Mouse (Mus musculus) myocyte (in vitro differentiated cells): Measurements from ENCODE around the gene Tspan15. TPM values are rescaled to one million over a fixed set of nuclear protein-coding genes. Genes with fewer than 3 reads are reported as not detected.

Experiments
- H3K27me3 ChIP-seq: one replicate; pipeline ENCODE4 v1.6.1; 2011; ENCODE audit not compliant: control insufficient read depth, insufficient read depth, insufficient read length
- H3K36me3 ChIP-seq: one replicate; pipeline ENCODE4 v1.6.1; 2011; ENCODE audit not compliant: control insufficient read depth, insufficient read depth
- H3K4me2 ChIP-seq: one replicate; pipeline ENCODE4 v1.6.1; 2011; ENCODE audit warnings: low read depth, control low read depth
- H3K4me3 ChIP-seq: one replicate; pipeline ENCODE4 v1.5.1; 2011; ENCODE audit warnings: mild to moderate bottlenecking, control low read depth, moderate library complexity
- H3K79me2 ChIP-seq: one replicate; pipeline ENCODE4 v1.6.1; 2011; ENCODE audit not compliant: control insufficient read depth, insufficient read depth
- H3ac ChIP-seq: one replicate; pipeline ENCODE4 v1.6.1; 2011; ENCODE audit not compliant: control insufficient read depth, insufficient read length
- CEBPB ChIP-seq: IDR thresholded peaks from 2 replicates; pipeline ENCODE4 v1.6.1; 2011; ENCODE audit warnings: mild to moderate bottlenecking, moderate library complexity; ENCODE audit not compliant: poor library complexity, insufficient read depth, severe bottlenecking
- E2F4 ChIP-seq: IDR thresholded peaks from one replicate; pipeline ENCODE4 v1.6.1; 2011; ENCODE audit warnings: mild to moderate bottlenecking, control low read depth, moderate library complexity; ENCODE audit not compliant: insufficient read depth
- MAX ChIP-seq: IDR thresholded peaks from one replicate; pipeline ENCODE4 v1.6.1; 2011; ENCODE audit warnings: low read depth, mild to moderate bottlenecking, control low read depth
- MYOD1 ChIP-seq, 3 experiments: IDR thresholded peaks; one replicate each; pipeline ENCODE4 v1.6.1; 2011; ENCODE audit warnings: control low read depth in 2 of 3, low read depth in 2 of 3, mild to moderate bottlenecking in 2 of 3, moderate library complexity in 1 of 3; ENCODE audit not compliant: insufficient read length in 2 of 3, control insufficient read depth in 1 of 3
- MYOG ChIP-seq, 3 experiments: IDR thresholded peaks; one replicate each; pipeline ENCODE4 v1.6.1; 2011; ENCODE audit warnings: control low read depth in 2 of 3, low read depth in 2 of 3, mild to moderate bottlenecking in 2 of 3; ENCODE audit not compliant: insufficient read length in 2 of 3, control insufficient read depth in 1 of 3, insufficient read depth in 1 of 3
- POLR2A ChIP-seq: IDR thresholded peaks from one replicate; pipeline ENCODE4 v1.6.1; 2011; ENCODE audit warnings: low read depth, mild to moderate bottlenecking, control low read depth, moderate library complexity; ENCODE audit not compliant: insufficient read length
- POLR2AphosphoS2 ChIP-seq: IDR thresholded peaks from one replicate; pipeline ENCODE4 v1.6.1; 2011; ENCODE audit warnings: low read depth, control low read depth; ENCODE audit not compliant: insufficient read length
- REST ChIP-seq: IDR thresholded peaks from one replicate; pipeline ENCODE4 v1.6.1; 2011; ENCODE audit warnings: mild to moderate bottlenecking, control low read depth, moderate library complexity; ENCODE audit not compliant: insufficient read depth, insufficient read length
- SRF ChIP-seq: IDR thresholded peaks from one replicate; pipeline ENCODE4 v1.6.1; 2011; ENCODE audit warnings: low read depth; ENCODE audit not compliant: control insufficient read depth, insufficient read length
- TCF12 ChIP-seq: IDR thresholded peaks from one replicate; pipeline ENCODE4 v1.6.1; 2011; ENCODE audit warnings: mild to moderate bottlenecking, control low read depth; ENCODE audit not compliant: poor library complexity, insufficient read depth, severe bottlenecking
- TCF3 ChIP-seq: IDR thresholded peaks from one replicate; pipeline ENCODE4 v1.6.1; 2011; ENCODE audit warnings: low read depth, control low read depth; ENCODE audit not compliant: insufficient read length
- USF1 ChIP-seq: IDR thresholded peaks from one replicate; pipeline ENCODE4 v1.6.1; 2011; ENCODE audit warnings: low read depth, mild to moderate bottlenecking, control low read depth, moderate library complexity
- polyA plus RNA-seq: library from polyadenylated mRNA; unstranded; fragments of >200 nt; fragmentation: generic; extraction: Trizol; gene quantifications from one replicate; pipeline ENCODE4 v1.2.1, GENCODE M21; 2012; ENCODE audit warnings: missing spikeins

The Tspan15 gene
- polyA plus RNA-seq, 1 experiment = 18.7 TPM

- no peak overlapping the region for H3K4me3 ChIP-seq
Measured at GRCm38 (mm10) chr10:62228126-62228525, 2.9 kb downstream of the Tspan15 start.

GRCm38 (mm10) chr10:62225839-62226238, 5.2 kb downstream of the Tspan15 start:
- Histone ChIP-seq H3ac (no peak overlapping the region), H3K79me2 (peaks cover 3% of the 10 kb centered on the region), H3K36me3 (no peaks in the 10 kb centered on the region), H3K4me3 (no peak overlapping the region), H3K4me2 (no peak overlapping the region), H3K27me3 (no peaks in the 10 kb centered on the region)
- TF ChIP-seq CEBPB (no peak), TCF12 (no peak), MYOG (IDR thresholded peaks at IDR 0.05; ENCODE audit: control insufficient read depth in 1 of 3, insufficient read depth in 1 of 3, insufficient read length in 2 of 3, low read depth in 2 of 3) (no peak), MAX (no peak), USF1 (no peak), REST (no peak), SRF (no peak), MYOD1 (IDR thresholded peaks at IDR 0.05; ENCODE audit: control insufficient read depth in 1 of 3, insufficient read length in 2 of 3, low read depth in 2 of 3) (no peak), POLR2AphosphoS2 (no peak), E2F4 (no peak), POLR2A (no peak), TCF3 (no peak)

More at GRCm38 (mm10) chr10:62228126-62228525, 2.9 kb downstream of the Tspan15 start:
- Histone ChIP-seq H3K27me3 (no peaks in the 10 kb centered on the region), H3K36me3 (no peaks in the 10 kb centered on the region), H3ac (no peak overlapping the region), H3K4me2 (no peak overlapping the region), H3K79me2 (peaks cover 3% of the 10 kb centered on the region)
- TF ChIP-seq CEBPB (no peak), MYOD1 (IDR thresholded peaks at IDR 0.05; ENCODE audit: control insufficient read depth in 1 of 3, insufficient read length in 2 of 3, low read depth in 2 of 3) (no peak), MYOG (IDR thresholded peaks at IDR 0.05; ENCODE audit: control insufficient read depth in 1 of 3, insufficient read depth in 1 of 3, insufficient read length in 2 of 3, low read depth in 2 of 3) (no peak), USF1 (no peak), E2F4 (no peak), SRF (no peak), REST (no peak), POLR2AphosphoS2 (no peak), TCF3 (no peak), TCF12 (no peak), POLR2A (no peak), MAX (no peak)

- H3K4me3 ChIP-seq = no peak overlapping the region
- no peak for TF ChIP-seq CEBPB
- TF ChIP-seq SRF = no peak
- no peak for TF ChIP-seq MYOD1 (IDR thresholded peaks at IDR 0.05; ENCODE audit: control insufficient read depth in 1 of 3, insufficient read length in 2 of 3, low read depth in 2 of 3)
- no peak for TF ChIP-seq POLR2A
- no peak for TF ChIP-seq USF1
- TF ChIP-seq REST = no peak
- TF ChIP-seq MYOG (IDR thresholded peaks at IDR 0.05; ENCODE audit: control insufficient read depth in 1 of 3, insufficient read depth in 1 of 3, insufficient read length in 2 of 3, low read depth in 2 of 3) = no peak
- no peak for TF ChIP-seq POLR2AphosphoS2
- no peak for TF ChIP-seq MAX
- no peak for TF ChIP-seq TCF3
- no peak for TF ChIP-seq TCF12
- no peak for TF ChIP-seq E2F4
- H3K4me2 ChIP-seq = no peak overlapping the region
Measured at GRCm38 (mm10) chr10:62224231-62224630, 6.8 kb downstream of the Tspan15 start.

GRCm38 (mm10) chr10:62222777-62223176, 8.3 kb downstream of the Tspan15 start:
- H3K27me3 ChIP-seq = no peaks in the 10 kb centered on the region
- no peak overlapping the region for H3ac ChIP-seq
- H3K4me3 ChIP-seq = no peak overlapping the region
- H3K79me2 ChIP-seq = no peaks in the 10 kb centered on the region
- no peaks in the 10 kb centered on the region for H3K36me3 ChIP-seq
- TF ChIP-seq E2F4 (no peak), SRF (no peak), MYOG (IDR thresholded peaks at IDR 0.05; ENCODE audit: control insufficient read depth in 1 of 3, insufficient read depth in 1 of 3, insufficient read length in 2 of 3, low read depth in 2 of 3) (no peak), MYOD1 (IDR thresholded peaks at IDR 0.05; ENCODE audit: control insufficient read depth in 1 of 3, insufficient read length in 2 of 3, low read depth in 2 of 3) (no peak), TCF3 (no peak), POLR2A (no peak), TCF12 (no peak), REST (no peak), USF1 (no peak), POLR2AphosphoS2 (no peak), MAX (no peak), CEBPB (no peak)
- H3K4me2 ChIP-seq = no peak overlapping the region

More at GRCm38 (mm10) chr10:62224231-62224630, 6.8 kb downstream of the Tspan15 start:
- no peaks in the 10 kb centered on the region for H3K27me3 ChIP-seq
- no peak overlapping the region for H3ac ChIP-seq
- no peaks in the 10 kb centered on the region for H3K36me3 ChIP-seq
- peaks cover 3% of the 10 kb centered on the region for H3K79me2 ChIP-seq

- Histone ChIP-seq H3K4me2 (no peak overlapping the region), H3K4me3 (no peak overlapping the region), H3ac (no peak overlapping the region), H3K27me3 (no peaks in the 10 kb centered on the region), H3K36me3 (no peaks in the 10 kb centered on the region), H3K79me2 (no peaks in the 10 kb centered on the region)
- no peak for TF ChIP-seq POLR2AphosphoS2
- no peak for TF ChIP-seq REST
- no peak for TF ChIP-seq TCF3
- TF ChIP-seq SRF = no peak
- no peak for TF ChIP-seq MAX
- TF ChIP-seq E2F4 = no peak
- TF ChIP-seq POLR2A = no peak
- no peak for TF ChIP-seq CEBPB
- no peak for TF ChIP-seq MYOD1 (IDR thresholded peaks at IDR 0.05; ENCODE audit: control insufficient read depth in 1 of 3, insufficient read length in 2 of 3, low read depth in 2 of 3)
- no peak for TF ChIP-seq MYOG (IDR thresholded peaks at IDR 0.05; ENCODE audit: control insufficient read depth in 1 of 3, insufficient read depth in 1 of 3, insufficient read length in 2 of 3, low read depth in 2 of 3)
- no peak for TF ChIP-seq USF1
- TF ChIP-seq TCF12 = no peak
Measured at GRCm38 (mm10) chr10:62221647-62222046, 9.4 kb downstream of the Tspan15 start.
